Mouse (Mus musculus) Patski (cell line): Measurements from ENCODE around the gene Abcc9. TPM values are rescaled to one million over a fixed set of nuclear protein-coding genes. Genes with fewer than 3 reads are reported as not detected.

ENCODE experiments used
- ATAC-seq: fragments of 100-300 bp; one replicate; pipeline ENCODE4 v1.8.0; 2021
- CTCF ChIA-PET: fragments of 350-600 bp; sonication (Branson Sonifier 250); formaldehyde crosslinking; loops from one replicate; lab custom pipeline; 2022; ENCODE audit warnings: inconsistent platforms; lab: Charles Lee
- POLR2A ChIA-PET: fragments of 350-600 bp; sonication (Branson Sonifier 250); formaldehyde crosslinking; loops from one replicate; lab custom pipeline; 2022; ENCODE audit warnings: antibody characterized with exemption, inconsistent platforms; lab: Charles Lee
- DNase-seq: peaks from one replicate; pipeline ENCODE4 v3.0.0-alpha.2; 2011; ENCODE audit warnings: low read depth, low spot score
- H3K27me3 ChIP-seq: fragments of 371-371 bp; one replicate; pipeline ENCODE4 v1.5.1; 2021
- CTCF ChIP-seq: fragments of 100-300 bp; IDR thresholded peaks from one replicate; pipeline ENCODE4 v1.5.1; 2021
- in situ Hi-C: fragments of 300-500 bp; cut with MboI; formaldehyde crosslinking; loops from 3 replicates; pipeline ENCODE4 v1.11.1; 2018; ENCODE audit warnings: low pct_unique_long_range_greater_than_20kb, mixed read lengths
- polyA plus RNA-seq: library from polyadenylated mRNA; unstranded; gene quantifications from one replicate; pipeline ENCODE4 v1.2.3, GENCODE M21; 2021

Abcc9 gene
- polyA plus RNA-seq, 1 experiment from 2014 or later, result not detected

- DNase-seq, result no peak
- in situ Hi-C loops, result loop anchor here (10.0 kb wide), 1 partner anchor 169 kb away; no protein-coding TSS in a partner anchor
- TF ChIP-seq CTCF, result no peak
- CTCF ChIA-PET, result no interaction called here
- POLR2A ChIA-PET, result interaction anchor here (0.6 kb wide), 1 partner anchor 1143 kb away, joined by 7 read pairs; no protein-coding TSS in a partner anchor
- no peak for ATAC-seq
- no peaks in the 10 kb centered on the region for H3K27me3 ChIP-seq
Measured at GRCm38 (mm10) chr6:142555988-142556387, 146.1 kb downstream of the Abcc9 start.

GRCm38 (mm10) chr6:142551482-142551881 is 150.6 kb downstream of the Abcc9 start:
- DNase-seq (no peak), ATAC-seq (no peak)
- CTCF ChIA-PET, result no interaction called here
- no peaks in the 10 kb centered on the region for H3K27me3 ChIP-seq
- no peak for TF ChIP-seq CTCF
- in situ Hi-C loops, result loop anchor here (10.0 kb wide), 1 partner anchor 173 kb away; no protein-coding TSS in a partner anchor
- POLR2A ChIA-PET, result no interaction called here

- ChIA-PET CTCF (interaction anchor here (1.3 kb wide), 1 partner anchor 12 kb away, joined by 4 read pairs; no protein-coding TSS in a partner anchor), POLR2A (no interaction called here)
- no peak for TF ChIP-seq CTCF
- in situ Hi-C loops, result loop anchor here (10.0 kb wide), 1 partner anchor 174 kb away; no protein-coding TSS in a partner anchor
- no peak for DNase-seq
- no peaks in the 10 kb centered on the region for H3K27me3 ChIP-seq
- ATAC-seq, result no peak
Measured at GRCm38 (mm10) chr6:142550871-142551270, 151.2 kb downstream of the Abcc9 start.

- no peak for TF ChIP-seq CTCF
- in situ Hi-C loops, result no loop called here
- no peak for DNase-seq
- ChIA-PET CTCF (no interaction called here), POLR2A (no interaction called here)
- ATAC-seq, result peak; percentile 35
- no peaks in the 10 kb centered on the region for H3K27me3 ChIP-seq
Measured at GRCm38 (mm10) chr6:142548377-142548776, 153.7 kb downstream of the Abcc9 start.

GRCm38 (mm10) chr6:142545132-142545531 is 157.0 kb downstream of the Abcc9 start:
- POLR2A ChIA-PET, result no interaction called here
- CTCF ChIA-PET, result interaction anchor here (0.7 kb wide), 1 partner anchor 13 kb away, joined by 3 read pairs; no protein-coding TSS in a partner anchor
- in situ Hi-C loops, result no loop called here

GRCm38 (mm10) chr6:142543648-142544047 is 158.5 kb downstream of the Abcc9 start:
- TF ChIP-seq CTCF, result no peak
- CTCF ChIA-PET, result no interaction called here
- in situ Hi-C loops, result no loop called here
- ATAC-seq (no peak), DNase-seq (no peak)
- no peaks in the 10 kb centered on the region for H3K27me3 ChIP-seq
- POLR2A ChIA-PET, result no interaction called here

More at GRCm38 (mm10) chr6:142545132-142545531, 157.0 kb downstream of the Abcc9 start:
- DNase-seq, result no peak
- no peak for TF ChIP-seq CTCF
- ATAC-seq, result no peak
- H3K27me3 ChIP-seq, result no peaks in the 10 kb centered on the region

- no peak for TF ChIP-seq CTCF
- in situ Hi-C loops, result no loop called here
- ATAC-seq (no peak), DNase-seq (no peak)
- ChIA-PET POLR2A (no interaction called here), CTCF (no interaction called here)
- no peaks in the 10 kb centered on the region for H3K27me3 ChIP-seq
Measured at GRCm38 (mm10) chr6:142542800-142543175, 159.3 kb downstream of the Abcc9 start.

GRCm38 (mm10) chr6:142542082-142542799 is 159.9 kb downstream of the Abcc9 start:
- TF ChIP-seq CTCF, result no peak
- H3K27me3 ChIP-seq, result no peaks in the 10 kb centered on the region
- ATAC-seq, result no peak

GRCm38 (mm10) chr6:142540561-142541160 is 161.5 kb downstream of the Abcc9 start:
- no peak for TF ChIP-seq CTCF
- ChIA-PET CTCF (no interaction called here), POLR2A (no interaction called here)
- in situ Hi-C loops, result no loop called here
- no peaks in the 10 kb centered on the region for H3K27me3 ChIP-seq
- ATAC-seq, result no peak
- DNase-seq, result no peak

More at GRCm38 (mm10) chr6:142542082-142542799, 159.9 kb downstream of the Abcc9 start:
- POLR2A ChIA-PET, result no interaction called here
- CTCF ChIA-PET, result no interaction called here
- DNase-seq, result no peak
- in situ Hi-C loops, result no loop called here

- in situ Hi-C loops, result no loop called here
- CTCF ChIA-PET, result no interaction called here
- no peak for DNase-seq
- no peak for TF ChIP-seq CTCF
- no peak for ATAC-seq
- no peaks in the 10 kb centered on the region for H3K27me3 ChIP-seq
- POLR2A ChIA-PET, result no interaction called here
Measured at GRCm38 (mm10) chr6:142540131-142540530, 162.0 kb downstream of the Abcc9 start.

- DNase-seq (no peak), ATAC-seq (no peak)
- in situ Hi-C loops, result no loop called here
- H3K27me3 ChIP-seq, result peaks cover 3% of the 10 kb centered on the region
- no peak for TF ChIP-seq CTCF
- CTCF ChIA-PET, result interaction anchor here (1.1 kb wide), 1 partner anchor 196 kb away, joined by 3 read pairs; no protein-coding TSS in a partner anchor
- POLR2A ChIA-PET, result no interaction called here
Measured at GRCm38 (mm10) chr6:142538503-142538902, 163.6 kb downstream of the Abcc9 start.

Other genes with a start within 250 kb of the Abcc9 start
- gene Gys2, start 229.2 kb downstream of the Abcc9 start, polyA plus RNA-seq, result not detected
- gene Ldhb, start 194.4 kb downstream of the Abcc9 start, polyA plus RNA-seq, result 1,843 TPM
- gene Kcnj8, start 130.7 kb downstream of the Abcc9 start, polyA plus RNA-seq, result not detected
- gene Cmas, start 54.4 kb upstream of the Abcc9 start, polyA plus RNA-seq, result 42.5 TPM
- gene Sult6b2, start 102.2 kb upstream of the Abcc9 start, polyA plus RNA-seq, result 0.04 TPM